Mouse (Mus musculus) heart, embryonic 10.5 days (tissue): Measurements from ENCODE around the gene Olfr320. TPM values are rescaled to one million over a fixed set of nuclear protein-coding genes. Genes with fewer than 3 reads are reported as not detected.
A peak's percentile ranks its signal among the peaks of the same experiment; 100 is the strongest.

ENCODE experiments used
- DNase-seq: peaks from one replicate; pipeline ENCODE4 v3.0.0-alpha.2; 2017; ENCODE audit warnings: low spot score
- H3K27ac ChIP-seq: fragments of 300-500 bp; sonication (generic); 2 replicates; pipeline ENCODE4 v1.5.1; 2016; ENCODE audit warnings: mild to moderate bottlenecking
- H3K27me3 ChIP-seq: fragments of 300-500 bp; sonication (generic); 2 replicates; pipeline ENCODE4 v1.6.1; 2016; ENCODE audit warnings: mild to moderate bottlenecking; ENCODE audit not compliant: poor library complexity, insufficient read depth, severe bottlenecking
- H3K36me3 ChIP-seq: fragments of 300-500 bp; sonication (generic); 2 replicates; pipeline ENCODE4 v1.6.1; 2016; ENCODE audit warnings: mild to moderate bottlenecking, moderate library complexity
- H3K4me1 ChIP-seq: fragments of 300-500 bp; sonication (generic); 2 replicates; pipeline ENCODE4 v1.6.1; 2016; ENCODE audit warnings: mild to moderate bottlenecking
- H3K4me3 ChIP-seq: fragments of 300-500 bp; sonication (generic); 2 replicates; pipeline ENCODE4 v1.5.1; 2016; ENCODE audit warnings: mild to moderate bottlenecking, moderate library complexity
- H3K9me3 ChIP-seq: fragments of 300-500 bp; sonication (generic); 2 replicates; pipeline ENCODE4 v1.6.1; 2016; ENCODE audit warnings: mild to moderate bottlenecking, moderate library complexity
- WGBS: fragments of 180-500 bp; shearing (Covaris S2); methylation state at CpG from one replicate; pipeline ENCODE4 v1.1.7; 2016; 5-methylcytosine and 5-hydroxymethylcytosine counted together
- polyA plus RNA-seq: library from polyadenylated mRNA; unstranded; fragments of >200 nt; fragmentation: Nextera tagmentation; extraction: Ambion mirVana; gene quantifications from 2 replicates; pipeline ENCODE4 v1.2.1, GENCODE M21; 2016

Gene Olfr320
- not detected in 2 replicates for polyA plus RNA-seq

DNA sequence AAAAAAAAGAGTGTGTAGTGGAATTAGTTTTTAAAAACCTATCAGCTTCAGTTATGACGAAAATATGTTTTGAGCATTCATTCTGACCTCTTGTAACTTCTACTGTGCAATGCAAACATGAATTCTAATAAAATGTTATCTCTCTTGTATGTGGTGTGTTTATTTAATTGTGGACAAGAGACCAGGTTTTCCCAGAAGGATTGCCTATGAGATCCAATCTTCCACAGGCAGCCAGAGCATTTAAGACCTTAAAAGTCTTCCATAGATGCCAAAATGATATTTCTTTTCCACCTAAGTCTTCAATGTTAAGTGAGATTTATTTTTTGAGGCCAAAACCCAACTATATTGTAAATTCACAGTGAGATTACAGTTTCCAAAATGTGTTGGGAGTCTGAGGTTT, at the start of gene Olfr320:
TSS of gene Olfr320 (plus strand) at position 301 of the 400 bp plus-strand sequence.
- Histone ChIP-seq H3K4me1 (no peaks in the 10 kb centered on the region), H3K9me3 (no peaks in the 10 kb centered on the region), H3K4me3 (no peak within 1 kb of the TSS), H3K27ac (no peak within 1 kb of the TSS), H3K36me3 (no peaks in the 10 kb centered on the region), H3K27me3 (no peaks in the 10 kb centered on the region)
- DNase-seq: no peak
- 74% methylated on average over 1 of the region's 1 CpGs for WGBS

DNA sequence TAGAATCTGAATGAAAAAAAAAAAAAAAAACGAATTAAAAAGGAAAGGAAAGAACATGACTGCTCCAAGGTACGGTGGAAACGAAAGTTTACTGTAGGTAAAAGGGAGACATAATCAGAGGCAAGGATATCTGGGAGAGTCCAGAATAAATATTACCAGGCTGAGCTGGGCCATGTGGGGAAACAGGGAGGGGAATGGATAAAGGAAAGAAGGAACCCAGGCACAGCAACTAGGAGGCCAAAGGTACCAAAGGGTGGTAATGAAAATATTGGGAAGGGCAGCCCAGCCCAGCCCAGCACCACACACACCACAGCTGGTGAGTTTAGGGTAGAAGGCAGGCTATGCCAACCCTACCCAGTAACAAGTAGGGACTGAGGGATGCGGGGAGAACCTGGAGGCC, 46.0 kb upstream of the Olfr320 start:
- Histone ChIP-seq H3K27ac (no peak overlapping the region), H3K9me3 (no peaks in the 10 kb centered on the region), H3K27me3 (peaks cover 23% of the 10 kb centered on the region), H3K36me3 (no peaks in the 10 kb centered on the region), H3K4me3 (no peak overlapping the region), H3K4me1 (no peaks in the 10 kb centered on the region)
- DNase-seq: no peak
- 57% methylated on average over 4 of the region's 4 CpGs for WGBS

DNA sequence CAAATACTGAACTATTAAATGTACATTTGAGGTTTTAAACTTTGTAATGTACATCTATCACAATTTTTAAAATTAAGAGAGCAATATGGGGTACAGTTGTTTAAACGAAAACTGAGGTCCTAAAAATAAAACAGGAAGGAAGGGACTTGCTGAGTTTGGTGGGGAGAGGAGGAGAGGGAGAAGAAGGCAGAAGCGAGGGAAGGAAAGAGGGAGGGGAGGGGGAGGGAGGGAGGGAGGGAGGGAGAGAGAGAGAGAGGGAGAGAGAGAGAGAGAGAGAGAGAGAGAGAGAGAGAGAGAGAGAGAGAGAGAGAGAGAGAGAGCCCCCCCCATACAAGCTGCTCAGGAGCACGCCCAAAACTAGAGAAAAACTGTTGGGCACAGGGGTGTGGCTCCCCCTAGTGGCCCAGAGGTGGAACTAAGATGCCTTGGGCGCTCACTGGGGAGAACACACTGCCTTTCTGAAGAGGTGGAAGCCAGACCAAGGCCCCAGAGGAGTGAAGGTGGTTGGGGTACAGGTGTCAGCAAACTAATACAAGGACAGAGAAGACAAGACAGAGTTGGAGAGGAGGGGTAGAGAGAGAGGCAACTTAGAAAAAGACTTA, 44.4 kb upstream of the Olfr320 start:
- Histone ChIP-seq H3K4me3 (no peak overlapping the region), H3K27me3 (peaks cover 36% of the 10 kb centered on the region), H3K36me3 (no peaks in the 10 kb centered on the region), H3K4me1 (peaks cover 9% of the 10 kb centered on the region), H3K27ac (no peak overlapping the region), H3K9me3 (no peaks in the 10 kb centered on the region)
- DNase-seq: peak; percentile 83
- WGBS: 9% methylated on average over 3 of the region's 4 CpGs

DNA sequence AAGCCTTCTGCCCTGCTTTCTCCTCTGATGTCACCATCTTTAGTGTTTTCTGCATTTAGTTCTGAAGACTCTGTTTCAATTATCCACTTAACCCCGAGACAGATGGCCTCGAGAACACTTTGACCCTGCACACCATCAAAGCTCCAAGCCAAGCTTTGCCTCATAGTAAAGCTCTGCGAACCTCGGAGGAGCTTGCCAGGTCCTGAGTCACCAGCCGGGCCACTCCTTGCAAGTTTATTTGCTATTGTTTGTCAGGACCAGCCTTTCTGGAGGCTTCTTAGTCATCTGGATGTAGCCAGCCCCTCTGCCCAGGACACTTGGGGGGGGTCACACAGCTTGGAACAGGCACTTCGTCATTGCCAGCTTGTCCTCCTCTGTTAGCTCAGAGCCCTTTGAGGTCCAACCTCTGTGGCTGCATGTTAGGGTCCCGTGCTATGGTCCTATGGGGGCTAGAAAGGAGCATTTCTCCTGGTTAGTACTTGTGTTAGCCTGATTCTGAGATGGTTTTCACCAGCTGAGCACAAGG, 42.7 kb upstream of the Olfr320 start:
- no peak for DNase-seq
- Histone ChIP-seq H3K4me3 (no peak overlapping the region), H3K27ac (no peak overlapping the region), H3K36me3 (no peaks in the 10 kb centered on the region), H3K27me3 (peaks cover 47% of the 10 kb centered on the region), H3K4me1 (peaks cover 9% of the 10 kb centered on the region), H3K9me3 (no peaks in the 10 kb centered on the region)
- WGBS: 73% methylated on average over 7 of the region's 7 CpGs

DNA sequence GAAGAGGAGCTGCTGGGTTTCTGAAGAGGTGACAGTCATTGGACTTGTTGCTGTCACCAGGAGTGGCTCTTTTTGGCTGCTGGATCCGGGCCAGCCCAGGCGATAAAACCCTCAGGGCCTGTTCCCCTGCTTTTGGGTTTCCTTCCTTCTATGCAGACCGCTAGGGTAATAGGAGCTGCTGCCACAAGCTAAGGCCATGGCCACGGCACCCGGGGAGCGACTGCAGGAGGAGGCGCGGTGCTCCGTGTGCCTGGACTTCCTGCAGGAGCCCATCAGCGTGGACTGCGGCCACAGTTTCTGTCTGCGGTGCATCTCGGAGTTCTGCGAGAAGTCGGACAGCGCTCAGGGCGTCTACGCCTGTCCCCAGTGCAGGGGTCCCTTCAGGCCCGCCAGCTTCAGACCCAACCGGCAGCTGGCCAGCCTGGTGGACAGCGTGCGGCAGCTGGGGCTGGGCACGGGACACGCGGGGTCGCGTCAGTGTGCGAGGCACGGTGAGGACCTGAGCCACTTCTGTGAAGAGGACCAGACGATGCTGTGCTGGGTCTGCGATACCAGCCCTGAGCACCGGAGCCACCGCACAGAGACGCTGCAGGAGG, 40.5 kb upstream of the Olfr320 start, which contains the start of gene Trim58:
TSS of gene Trim58 (plus strand) at position 194 of the 596 bp plus-strand sequence.
- Histone ChIP-seq H3K27ac (peak within 1 kb of the TSS; percentile 83), H3K4me3 (peak within 1 kb of the TSS; percentile 58), H3K27me3 (peaks cover 47% of the 10 kb centered on the region), H3K36me3 (no peaks in the 10 kb centered on the region), H3K9me3 (no peaks in the 10 kb centered on the region), H3K4me1 (peaks cover 9% of the 10 kb centered on the region)
- DNase-seq: peak; percentile 80
- whole genome bisulfite sequencing: 2% methylated on average over 34 of the region's 34 CpGs

DNA sequence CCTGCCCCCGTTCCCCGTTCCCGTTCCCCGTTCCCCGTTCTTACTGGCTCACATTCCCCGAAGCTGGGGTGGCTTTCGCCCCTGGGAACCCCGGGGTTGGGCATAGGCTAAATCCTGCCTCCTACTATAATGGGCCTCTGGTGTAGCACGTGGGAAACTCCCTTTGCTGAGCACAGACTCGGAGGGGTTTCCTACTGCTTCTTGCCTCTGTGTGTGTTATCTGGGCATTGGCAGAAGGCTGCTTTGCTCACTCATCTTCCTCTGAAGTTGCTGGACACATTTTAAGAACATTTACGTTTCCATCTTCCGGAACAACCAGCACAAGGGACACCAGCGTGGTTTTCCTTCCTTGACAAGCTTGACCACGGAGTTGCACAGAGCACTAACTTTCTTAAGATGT, 39.8 kb upstream of the Olfr320 start:
- Histone ChIP-seq H3K4me1 (peaks cover 9% of the 10 kb centered on the region), H3K27ac (peak overlapping the region; percentile 83; the same call in 1 of the 2 replicates), H3K9me3 (no peaks in the 10 kb centered on the region), H3K4me3 (peak overlapping the region; percentile 58), H3K36me3 (no peaks in the 10 kb centered on the region), H3K27me3 (peaks cover 47% of the 10 kb centered on the region)
- WGBS: 27% methylated on average over 14 of the region's 14 CpGs
- no peak for DNase-seq

DNA sequence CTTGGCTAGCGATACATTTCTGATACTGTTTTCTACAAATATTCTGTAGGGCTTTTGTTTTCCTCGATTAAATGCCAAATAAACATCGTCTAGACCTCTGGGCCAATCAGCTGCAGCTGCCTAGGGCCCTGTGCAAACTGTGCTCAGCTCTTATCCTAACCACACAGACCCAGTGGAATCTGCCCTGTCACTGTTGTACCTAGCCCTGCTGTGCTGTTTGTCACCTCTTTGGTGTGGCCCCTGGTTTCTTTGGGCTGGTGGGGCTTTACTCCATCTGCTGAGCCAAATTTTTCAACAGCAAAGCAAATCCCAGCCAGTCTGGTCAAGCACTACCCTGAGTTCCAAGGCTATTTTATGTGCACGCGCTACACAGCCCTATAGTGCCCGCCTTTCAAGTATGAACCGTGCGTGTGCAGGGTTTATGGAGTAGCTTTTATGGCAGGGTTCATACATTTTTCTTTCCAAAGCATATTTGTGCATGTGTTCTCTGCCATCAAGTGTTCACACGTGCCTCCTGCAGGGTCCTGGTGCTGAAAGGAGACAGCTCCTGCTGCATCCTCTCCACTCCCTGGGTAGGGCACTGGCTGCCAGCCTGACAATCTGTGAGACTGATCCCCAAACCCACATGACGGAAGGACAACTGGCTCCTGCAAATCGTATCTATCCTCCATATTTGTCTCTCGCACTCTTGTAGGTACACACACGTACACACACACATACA, 39.1 kb upstream of the Olfr320 start:
- Histone ChIP-seq H3K36me3 (no peaks in the 10 kb centered on the region), H3K9me3 (no peaks in the 10 kb centered on the region), H3K4me1 (peaks cover 9% of the 10 kb centered on the region), H3K27ac (peak overlapping the region; percentile 59; the same call in 1 of the 2 replicates), H3K4me3 (no peak overlapping the region), H3K27me3 (peaks cover 47% of the 10 kb centered on the region)
- peak; percentile 84 for DNase-seq
- WGBS: 76% methylated on average over 13 of the region's 13 CpGs

DNA sequence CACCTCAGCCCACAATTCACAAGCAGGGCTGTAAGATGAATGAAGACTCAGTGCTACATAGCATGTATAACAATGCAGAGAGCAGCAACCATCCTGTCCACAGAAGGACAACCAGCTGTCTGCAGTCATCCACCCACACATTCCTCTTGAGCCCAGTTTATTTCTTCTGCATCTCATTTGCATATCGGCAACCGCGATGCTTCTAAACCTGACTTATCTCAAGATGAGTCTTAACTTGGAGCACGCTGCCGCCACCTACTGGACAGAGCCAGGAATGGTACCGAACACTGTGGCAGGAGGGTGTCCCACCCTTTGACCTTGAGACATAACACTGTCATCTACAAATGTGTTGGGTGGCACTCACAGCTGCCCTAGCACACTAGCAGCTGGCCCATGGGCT, 37.5 kb upstream of the Olfr320 start:
- Histone ChIP-seq H3K4me1 (peaks cover 9% of the 10 kb centered on the region), H3K9me3 (no peaks in the 10 kb centered on the region), H3K27ac (no peak overlapping the region), H3K4me3 (no peak overlapping the region), H3K27me3 (peaks cover 32% of the 10 kb centered on the region), H3K36me3 (no peaks in the 10 kb centered on the region)
- DNase-seq: no peak
- 25% methylated on average over 6 of the region's 6 CpGs for WGBS

DNA sequence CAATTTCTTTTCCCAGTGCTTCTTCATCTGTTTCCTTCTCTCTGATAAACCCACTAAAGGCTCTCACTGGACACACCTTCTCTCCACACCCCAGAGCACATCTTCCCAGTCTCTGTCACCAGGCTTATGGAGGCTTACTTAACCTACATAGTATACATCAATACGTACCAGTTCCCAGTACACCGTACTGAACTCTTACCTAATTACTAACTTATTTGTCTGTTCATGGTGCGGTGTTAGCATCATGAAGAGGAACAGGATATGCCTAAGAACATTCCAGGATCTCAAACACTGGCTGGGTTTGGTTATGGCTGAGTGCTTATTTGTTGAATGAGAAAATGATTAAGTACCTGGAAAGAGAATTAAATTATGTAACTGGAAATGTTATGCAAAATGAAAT, 25.7 kb upstream of the Olfr320 start:
- Histone ChIP-seq H3K4me3 (no peak overlapping the region), H3K4me1 (no peaks in the 10 kb centered on the region), H3K9me3 (no peaks in the 10 kb centered on the region), H3K27ac (no peak overlapping the region), H3K27me3 (no peaks in the 10 kb centered on the region), H3K36me3 (no peaks in the 10 kb centered on the region)
- WGBS: 89% methylated on average over 3 of the region's 3 CpGs
- no peak for DNase-seq

DNA sequence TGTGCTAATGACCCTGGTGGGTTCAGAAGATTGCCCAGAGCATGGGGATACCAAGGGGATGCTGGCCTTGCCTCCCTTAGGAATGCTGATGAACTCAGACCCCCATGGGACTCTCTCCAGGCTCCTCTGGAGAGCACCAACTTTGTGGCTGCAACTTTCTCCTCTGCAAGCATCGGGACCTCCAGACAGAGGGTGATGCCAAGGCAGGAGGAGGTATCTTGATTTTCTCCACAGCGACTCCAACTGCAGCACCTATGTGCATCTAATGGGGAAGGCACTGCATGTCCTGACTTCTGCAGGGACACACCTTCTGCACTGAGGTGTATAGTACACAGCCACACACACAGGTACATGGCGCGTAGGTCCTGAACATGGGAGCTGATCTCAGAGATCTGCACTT, 22.3 kb upstream of the Olfr320 start, which contains the start of gene Olfr322:
TSS of gene Olfr322 (plus strand) at position 187 of the 400 bp plus-strand sequence.
- DNase-seq: peak; percentile 59
- H3K27ac ChIP-seq: no peak within 1 kb of the TSS
- WGBS: 86% methylated on average over 4 of the region's 4 CpGs
- no peaks in the 10 kb centered on the region for H3K4me1 ChIP-seq
- no peaks in the 10 kb centered on the region for H3K36me3 ChIP-seq
- H3K4me3 ChIP-seq: no peak within 1 kb of the TSS
- no peaks in the 10 kb centered on the region for H3K27me3 ChIP-seq
- H3K9me3 ChIP-seq: no peaks in the 10 kb centered on the region

DNA sequence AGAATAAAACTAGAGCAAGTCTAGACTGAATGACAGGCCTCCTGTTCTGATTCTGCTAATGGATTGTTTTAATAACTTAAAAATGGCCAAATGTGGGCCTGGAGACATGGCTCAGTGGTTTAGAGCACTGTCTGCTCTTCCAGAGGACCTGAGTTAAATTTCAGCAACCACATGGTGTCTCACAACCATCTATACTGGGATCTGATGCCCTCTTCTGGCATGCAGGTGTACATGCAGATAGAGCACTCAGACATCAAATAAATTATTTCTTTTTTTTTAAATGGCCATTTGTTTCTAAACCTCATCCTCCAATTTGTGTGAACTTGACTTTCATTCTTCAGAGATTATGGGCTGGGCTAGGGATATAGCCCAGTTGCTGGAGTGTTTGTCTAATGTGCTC, 11.6 kb upstream of the Olfr320 start:
- Histone ChIP-seq H3K27me3 (no peaks in the 10 kb centered on the region), H3K36me3 (no peaks in the 10 kb centered on the region), H3K27ac (no peak overlapping the region), H3K4me3 (no peak overlapping the region), H3K4me1 (no peaks in the 10 kb centered on the region), H3K9me3 (no peaks in the 10 kb centered on the region)
- no peak for DNase-seq

DNA sequence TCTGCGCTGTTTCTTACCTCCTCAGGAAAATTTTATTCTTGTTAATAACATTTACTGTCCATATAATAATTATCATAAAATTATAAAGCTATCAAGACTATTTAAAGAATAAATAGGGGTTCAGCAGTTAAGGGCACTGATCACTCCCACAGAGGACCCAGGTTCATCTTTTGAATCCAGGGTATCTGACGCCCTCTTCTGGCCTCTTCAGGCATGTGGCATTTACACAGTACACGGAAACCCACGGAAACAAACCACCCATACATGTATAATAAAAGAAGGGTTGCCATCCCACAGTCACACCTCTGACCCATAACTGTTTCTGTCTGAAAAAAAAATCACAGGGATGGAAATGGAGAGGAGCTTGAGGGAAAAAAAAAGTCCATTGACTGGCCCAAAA, 9.1 kb upstream of the Olfr320 start:
- Histone ChIP-seq H3K27ac (no peak overlapping the region), H3K36me3 (no peaks in the 10 kb centered on the region), H3K27me3 (no peaks in the 10 kb centered on the region), H3K9me3 (no peaks in the 10 kb centered on the region), H3K4me3 (no peak overlapping the region), H3K4me1 (no peaks in the 10 kb centered on the region)
- no peak for DNase-seq
- WGBS: 52% methylated on average over 4 of the region's 4 CpGs

DNA sequence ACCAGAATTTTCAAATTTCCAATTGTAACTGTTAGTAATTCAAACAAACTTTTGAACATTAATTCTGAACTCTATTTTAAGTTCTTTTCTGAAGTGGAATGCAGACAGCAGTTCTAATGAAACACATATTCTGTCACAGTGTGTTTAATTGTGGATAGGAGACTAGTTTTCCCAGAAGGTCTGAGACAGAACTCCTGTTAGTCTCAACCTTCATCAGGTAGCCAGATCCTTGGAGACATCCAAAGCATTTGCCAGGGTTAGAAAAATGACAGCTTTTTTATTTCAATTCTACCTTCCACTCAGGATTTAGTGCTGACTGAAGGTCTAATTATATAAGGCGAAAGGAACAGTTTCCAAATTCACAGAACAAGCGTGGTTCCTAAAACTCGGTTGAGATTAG, 18.0 kb downstream of the Olfr320 start, which contains the start of gene Olfr319:
TSS of gene Olfr319 (plus strand) at position 301 of the 400 bp plus-strand sequence.
- Histone ChIP-seq H3K9me3 (peaks cover 8% of the 10 kb centered on the region), H3K36me3 (no peaks in the 10 kb centered on the region), H3K27me3 (no peaks in the 10 kb centered on the region), H3K4me1 (no peaks in the 10 kb centered on the region), H3K27ac (no peak within 1 kb of the TSS), H3K4me3 (no peak within 1 kb of the TSS)
- DNase-seq: no peak
- 79% methylated on average over 3 of the region's 3 CpGs for WGBS
